ENCODE assay signal across 8 mouse cellular contexts in the genomic region with DNA sequence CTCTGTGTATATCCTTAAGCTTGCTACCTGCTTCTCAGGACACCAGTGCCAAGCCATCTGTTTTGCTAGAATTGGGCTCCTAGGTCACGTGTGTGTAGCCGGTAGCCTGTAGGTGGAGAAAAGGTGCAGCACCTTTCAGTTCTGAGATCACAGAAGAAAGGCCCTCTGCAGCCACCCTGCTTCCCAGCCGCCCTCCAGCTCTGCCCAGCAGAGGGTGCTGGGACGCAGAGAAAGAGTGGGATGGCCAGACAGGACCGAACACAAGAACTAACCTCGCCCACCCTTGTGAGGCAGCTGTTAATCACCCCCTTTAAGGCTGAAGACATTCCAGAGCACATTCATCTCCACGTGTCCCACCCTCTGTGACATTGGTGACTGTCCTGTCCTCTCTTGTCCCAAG.
A peak's percentile ranks its signal among the peaks of the same experiment; 100 is the strongest.
DNase-seq lines count a peak whose midpoint lies in the region; ATAC-seq lines count a peak whose summit lies in the region.

No protein-coding gene starts in this region.

- no peaks in the 10 kb centered on the region for H3K27me3 ChIP-seq in heart, embryonic 12.5 days (replicated peaks)
- H3K27me3 ChIP-seq in stomach, embryonic 16.5 days (ENCODE audit: control insufficient read depth, insufficient read depth, low read length): no peaks in the 10 kb centered on the region

- intact Hi-C loops in left cerebral cortex, postnatal 10 days (cut with DNase I): loop anchor here (10.0 kb wide), 2 partner anchors 171 to 739 kb away; no protein-coding TSS in a partner anchor

- H3K9ac ChIP-seq in heart, embryonic 12.5 days: peak overlapping the region; percentile 14; the same call in 1 of the 2 replicates
- no peak overlapping the region for H3K9ac ChIP-seq in stomach, embryonic 16.5 days (ENCODE audit: low read length)

- no peak overlapping the region for H3K4me2 ChIP-seq in heart, embryonic 12.5 days
- no peak overlapping the region for H3K4me2 ChIP-seq in stomach, embryonic 16.5 days (ENCODE audit: low read depth, low read length)

- H3K9me3 ChIP-seq in heart, embryonic 12.5 days (replicated peaks): no peaks in the 10 kb centered on the region
- H3K9me3 ChIP-seq in stomach, embryonic 16.5 days (replicated peaks; ENCODE audit: control insufficient read depth, low read length): no peaks in the 10 kb centered on the region

- 50% methylated on average over 7 of the region's 7 CpGs for WGBS in heart, embryonic 12.5 days
- 53% methylated on average over 7 of the region's 7 CpGs for whole genome bisulfite sequencing in stomach, embryonic 16.5 days

- no peak overlapping the region for H3K4me3 ChIP-seq in heart, embryonic 12.5 days
- H3K4me3 ChIP-seq in stomach, embryonic 16.5 days (replicated peaks; ENCODE audit: low read length): no peak overlapping the region

- peaks cover 49% of the 10 kb centered on the region for H3K4me1 ChIP-seq in heart, embryonic 12.5 days (replicated peaks)
- no peaks in the 10 kb centered on the region for H3K4me1 ChIP-seq in stomach, embryonic 16.5 days (ENCODE audit: control insufficient read depth, insufficient read depth, low read length)

- no peak overlapping the region for H3K27ac ChIP-seq in heart, embryonic 12.5 days (ENCODE audit: poor library complexity, severe bottlenecking)
- H3K27ac ChIP-seq in stomach, embryonic 16.5 days (ENCODE audit: low read length): no peak overlapping the region

- H3K36me3 ChIP-seq in heart, embryonic 12.5 days: no peaks in the 10 kb centered on the region
- no peaks in the 10 kb centered on the region for H3K36me3 ChIP-seq in stomach, embryonic 16.5 days (ENCODE audit: control insufficient read depth, insufficient read depth, low read length)

- DNase-seq in heart, adult 8-10 months (ENCODE audit: low spot score): no peak
- DNase-seq in retina, embryonic 14.5 days (ENCODE audit: low spot score): peak; percentile 13
- DNase-seq in retina, postnatal 1 day: no peak
- no peak for DNase-seq in adipocyte (ENCODE audit: low spot score)
- DNase-seq in left cerebral cortex, postnatal 10 days (ENCODE audit: extremely low spot score in 1 of 2, low spot score in 2 of 2): no peak

- ATAC-seq in heart, embryonic 12.5 days (ENCODE audit: insufficient number of reproducible peaks, low FRiP score): no peak
- 0 out of 2 replicates have a peak, but pooled peaks have one; percentile 45 for ATAC-seq in common myeloid progenitor, adult 5-6 weeks (replicated peaks; ENCODE audit: low read depth, poor library complexity, severe bottlenecking)
- peak; percentile 40; the same call in 1 of the 2 replicates for ATAC-seq in stomach, embryonic 16.5 days (ENCODE audit: insufficient read depth, low FRiP score)
